Comparison of ENCODE assay signal across 8 mouse cellular contexts in genomic region chr1:179087033-179087998, GRCm38 (mm10).
DNase-seq lines count a peak whose midpoint lies in the region; ATAC-seq and TF ChIP-seq lines count a peak whose summit lies in the region.

No protein-coding gene starts in this region.

- H3K4me1 ChIP-seq in liver, postnatal 0 days (ENCODE audit: insufficient read depth) = peaks cover 5% of the 10 kb centered on the region; the same call in 1 of the 2 replicates

- H3K4me2 ChIP-seq in liver, postnatal 0 days (ENCODE audit: low read depth, low read length) = no peak overlapping the region

- H3K27ac ChIP-seq in gastrocnemius, adult 2 months = no peak overlapping the region
- no peak overlapping the region for H3K27ac ChIP-seq in liver, postnatal 0 days (ENCODE audit: low read depth)

- peak; percentile 42 for TF ChIP-seq CTCF in gastrocnemius, adult 2 months (IDR thresholded peaks at IDR 0.05)
- TF ChIP-seq CTCF in liver, postnatal 0 days (IDR thresholded peaks at IDR 0.05; ENCODE audit: low read depth) = peak; percentile 65

- H3K27me3 ChIP-seq in liver, postnatal 0 days (ENCODE audit: insufficient read depth, low read length) = no peaks in the 10 kb centered on the region

- no peak overlapping the region for H3K4me3 ChIP-seq in gastrocnemius, adult 2 months
- no peak overlapping the region for H3K4me3 ChIP-seq in liver, postnatal 0 days (ENCODE audit: low read depth, low read length)

- 45% methylated on average over 6 of the region's 6 CpGs for WGBS in liver, postnatal 0 days (ENCODE audit: insufficient replicate concordance)

- TF ChIP-seq EP300 in liver, postnatal 0 days (IDR thresholded peaks at IDR 0.05; ENCODE audit: low read depth) = no peak

- intact Hi-C loops in gastrocnemius, adult 2 months (cut with DNase I) = no loop called here

- H3K36me3 ChIP-seq in liver, postnatal 0 days (replicated peaks; ENCODE audit: insufficient read depth, low read length) = no peaks in the 10 kb centered on the region

- H3K9me3 ChIP-seq in liver, postnatal 0 days (ENCODE audit: low read length) = 0 out of 2 replicates have a peak, but pooled peaks cover 3% of the 10 kb centered on the region

- no peak overlapping the region for H3K9ac ChIP-seq in liver, postnatal 0 days (replicated peaks)

- ATAC-seq in liver, postnatal 0 days = peak; percentile 69

- no peak for DNase-seq in gastrocnemius, adult 2 months
- DNase-seq in gastrocnemius, postnatal 25 days = no peak
- peak; percentile 45 for DNase-seq in A20 (ENCODE audit: low read depth, low spot score)
- DNase-seq in brain, adult 2 months (ENCODE audit: low read depth, low spot score) = peak; percentile 85
- DNase-seq in forelimb bud, embryonic 11.5 days (ENCODE audit: low read depth, low spot score) = peak; percentile 71
- peak; percentile 29 for DNase-seq in liver, postnatal 0 days
- no peak for DNase-seq in testis, postnatal 14 days (ENCODE audit: low spot score)
- no peak for DNase-seq in ovary, adult 18-20 months (ENCODE audit: low spot score)

Comparison
In these comparisons a context has a peak if more than half of its experiments do, and no peak if none do; other contexts are left out.
1. DNase-seq: peak in A20 (single experiment), brain, adult 2 months (single experiment), forelimb bud, embryonic 11.5 days (single experiment) and liver, postnatal 0 days (single experiment); none in gastrocnemius, adult 2 months (single experiment), gastrocnemius, postnatal 25 days (single experiment), testis, postnatal 14 days (single experiment) and ovary, adult 18-20 months (single experiment).